Mouse (Mus musculus) heart, embryonic 16.5 days (tissue): ENCODE measurements around the gene Hcn3. TPM values are rescaled to one million over a fixed set of nuclear protein-coding genes. Genes with fewer than 3 reads are reported as not detected.

Experiments used
- ATAC-seq: fragments of 200-750 bp; cut with Nextera tagmentation; replicated peaks from 2 replicates; pipeline ENCODE4 v1.8.0; 2017; ENCODE audit warnings: moderate number of reproducible peaks; ENCODE audit not compliant: insufficient read depth, low FRiP score; ENCODE audit errors: extremely low read depth
- H3K27ac ChIP-seq: fragments of 300-500 bp; sonication (generic); 2 replicates; pipeline ENCODE4 v1.5.1; 2014; ENCODE audit warnings: mild to moderate bottlenecking, low read length, control low read depth, moderate library complexity
- H3K27me3 ChIP-seq: fragments of 300-500 bp; sonication (generic); 2 replicates; pipeline ENCODE4 v1.6.1; 2014; ENCODE audit warnings: low read length, mixed read lengths; ENCODE audit not compliant: control insufficient read depth, insufficient read depth
- H3K36me3 ChIP-seq: fragments of 300-500 bp; sonication (generic); 2 replicates; pipeline ENCODE4 v1.6.1; 2014; ENCODE audit not compliant: control insufficient read depth, insufficient read depth
- H3K4me1 ChIP-seq: fragments of 300-500 bp; sonication (generic); 2 replicates; pipeline ENCODE4 v1.6.1; 2014; ENCODE audit warnings: low read length, mixed read lengths; ENCODE audit not compliant: control insufficient read depth, insufficient read depth
- H3K4me2 ChIP-seq: fragments of 300-500 bp; sonication (generic); 2 replicates; pipeline ENCODE4 v1.6.1; 2014; ENCODE audit warnings: low read depth, mild to moderate bottlenecking, control low read depth, low read length
- H3K4me3 ChIP-seq: fragments of 300-500 bp; sonication (generic); 2 replicates; pipeline ENCODE4 v1.5.1; 2014; ENCODE audit warnings: mild to moderate bottlenecking, control low read depth, low read length
- H3K9ac ChIP-seq: fragments of 300-500 bp; sonication (generic); 2 replicates; pipeline ENCODE4 v1.6.1; 2014; ENCODE audit warnings: low read length, control low read depth
- H3K9me3 ChIP-seq: fragments of 300-500 bp; sonication (generic); replicated peaks from 2 replicates; pipeline ENCODE4 v1.6.1; 2016; ENCODE audit warnings: low read length; ENCODE audit not compliant: control insufficient read depth
- WGBS: fragments of 180-500 bp; shearing (Covaris S2); extraction: QIAGEN DNeasy Blood & Tissue Kit; methylation state at CpG from one replicate; pipeline ENCODE4 v1.1.7; 2014; 5-methylcytosine and 5-hydroxymethylcytosine counted together
- polyA plus RNA-seq: library from polyadenylated mRNA; unstranded; fragments of >200 nt; fragmentation: Nextera tagmentation; extraction: Ambion mirVana; gene quantifications from 2 replicates; pipeline ENCODE4 v1.2.1, GENCODE M21; 2015

Hcn3 gene
- polyA plus RNA-seq, 1 experiment from 2014 or later, result 0.76 TPM

GRCm38 (mm10) chr3:89183959-89184315 lies 23.9 kb upstream of the Hcn3 start:
- Histone ChIP-seq H3K9ac (peak overlapping the region; percentile 90), H3K4me3 (peak overlapping the region; percentile 85), H3K4me2 (peak overlapping the region; percentile 99), H3K9me3 (no peaks in the 10 kb centered on the region), H3K27me3 (no peaks in the 10 kb centered on the region), H3K27ac (no peak overlapping the region), H3K4me1 (peaks cover 16% of the 10 kb centered on the region), H3K36me3 (peaks cover 27% of the 10 kb centered on the region; the same call in 1 of the 2 replicates)
- no peak for ATAC-seq
- 81% methylated on average over 6 of the region's 6 CpGs for WGBS

GRCm38 (mm10) chr3:89183058-89183958 lies 23.3 kb upstream of the Hcn3 start, which contains the start of gene Fam189b:
Fam189b (plus strand) TSS chr3:89183143.
- peak within 1 kb of the TSS; percentile 99 for H3K4me2 ChIP-seq
- peaks cover 27% of the 10 kb centered on the region; the same call in 1 of the 2 replicates for H3K36me3 ChIP-seq
- 5% methylated on average over 39 of the region's 39 CpGs for WGBS
- H3K4me1 ChIP-seq, result peaks cover 22% of the 10 kb centered on the region
- H3K4me3 ChIP-seq, result peak within 1 kb of the TSS; percentile 85
- no peaks in the 10 kb centered on the region for H3K9me3 ChIP-seq
- H3K9ac ChIP-seq, result peak within 1 kb of the TSS; percentile 90
- peak; percentile 93 for ATAC-seq
- no peaks in the 10 kb centered on the region for H3K27me3 ChIP-seq
- peak within 1 kb of the TSS; percentile 76 for H3K27ac ChIP-seq

- H3K4me1 ChIP-seq, result peaks cover 25% of the 10 kb centered on the region
Observed at GRCm38 (mm10) chr3:89182531-89183057, 22.6 kb upstream of the Hcn3 start.

GRCm38 (mm10) chr3:89181749-89182500 lies 21.9 kb upstream of the Hcn3 start:
- Histone ChIP-seq H3K27ac (peak overlapping the region; percentile 20; the same call in 1 of the 2 replicates), H3K9ac (no peak overlapping the region), H3K9me3 (no peaks in the 10 kb centered on the region), H3K27me3 (no peaks in the 10 kb centered on the region), H3K36me3 (peaks cover 27% of the 10 kb centered on the region; the same call in 1 of the 2 replicates), H3K4me1 (peaks cover 25% of the 10 kb centered on the region), H3K4me2 (no peak overlapping the region), H3K4me3 (no peak overlapping the region)
- WGBS, result 89% methylated on average over 27 of the region's 27 CpGs
- ATAC-seq, result no peak

More at GRCm38 (mm10) chr3:89182531-89183057, 22.6 kb upstream of the Hcn3 start:
- ATAC-seq, result no peak
- H3K4me3 ChIP-seq, result peak overlapping the region; percentile 85
- no peak overlapping the region for H3K9ac ChIP-seq
- peaks cover 27% of the 10 kb centered on the region; the same call in 1 of the 2 replicates for H3K36me3 ChIP-seq
- 38% methylated on average over 7 of the region's 7 CpGs for WGBS
- no peaks in the 10 kb centered on the region for H3K27me3 ChIP-seq
- peak overlapping the region; percentile 99 for H3K4me2 ChIP-seq
- H3K27ac ChIP-seq, result peak overlapping the region; percentile 20; the same call in 1 of the 2 replicates
- no peaks in the 10 kb centered on the region for H3K9me3 ChIP-seq

GRCm38 (mm10) chr3:89179056-89179455 lies 19.1 kb upstream of the Hcn3 start:
- Histone ChIP-seq H3K9ac (0 out of 2 replicates have a peak overlapping the region, but pooled peaks have one; percentile 26), H3K4me1 (peaks cover 22% of the 10 kb centered on the region), H3K27me3 (no peaks in the 10 kb centered on the region), H3K4me2 (no peak overlapping the region), H3K4me3 (no peak overlapping the region), H3K36me3 (peaks cover 46% of the 10 kb centered on the region), H3K27ac (no peak overlapping the region), H3K9me3 (no peaks in the 10 kb centered on the region)
- no peak for ATAC-seq
- whole genome bisulfite sequencing, result 83% methylated on average over 11 of the region's 11 CpGs

GRCm38 (mm10) chr3:89178107-89178385 lies 18.1 kb upstream of the Hcn3 start:
- Histone ChIP-seq H3K27me3 (no peaks in the 10 kb centered on the region), H3K9ac (peak overlapping the region; percentile 85), H3K27ac (peak overlapping the region; percentile 73; the same call in 1 of the 2 replicates), H3K4me2 (peak overlapping the region; percentile 61), H3K4me3 (peak overlapping the region; percentile 82), H3K9me3 (no peaks in the 10 kb centered on the region), H3K36me3 (peaks cover 55% of the 10 kb centered on the region), H3K4me1 (peaks cover 14% of the 10 kb centered on the region)
- ATAC-seq, result no peak
- 7% methylated on average over 6 of the region's 6 CpGs for WGBS

GRCm38 (mm10) chr3:89177242-89178106 lies 17.5 kb upstream of the Hcn3 start, which contains the start of gene Scamp3:
Scamp3 (plus strand) TSS chr3:89177473.
- peak within 1 kb of the TSS; percentile 82 for H3K4me3 ChIP-seq
- peak within 1 kb of the TSS; percentile 85 for H3K9ac ChIP-seq
- H3K4me2 ChIP-seq, result peak within 1 kb of the TSS; percentile 61
- peak; percentile 94 for ATAC-seq
- peaks cover 11% of the 10 kb centered on the region for H3K4me1 ChIP-seq
- WGBS, result under 1% methylated on average over 43 of the region's 43 CpGs
- H3K36me3 ChIP-seq, result peaks cover 59% of the 10 kb centered on the region
- H3K27ac ChIP-seq, result peak within 1 kb of the TSS; percentile 73
- H3K27me3 ChIP-seq, result no peaks in the 10 kb centered on the region
- no peaks in the 10 kb centered on the region for H3K9me3 ChIP-seq

GRCm38 (mm10) chr3:89176421-89176820 lies 16.4 kb upstream of the Hcn3 start:
- 80% methylated on average over 7 of the region's 7 CpGs for WGBS
- Histone ChIP-seq H3K4me3 (no peak overlapping the region), H3K4me2 (no peak overlapping the region), H3K9me3 (no peaks in the 10 kb centered on the region), H3K27ac (no peak overlapping the region), H3K27me3 (no peaks in the 10 kb centered on the region), H3K4me1 (peaks cover 8% of the 10 kb centered on the region), H3K9ac (no peak overlapping the region), H3K36me3 (peaks cover 57% of the 10 kb centered on the region)
- no peak for ATAC-seq
